Mouse (Mus musculus) liver, embryonic 11.5 days (tissue): ENCODE measurements around the gene Tut7. TPM values are rescaled to one million over a fixed set of nuclear protein-coding genes. Genes with fewer than 3 reads are reported as not detected.
"Not testable (repeated sequence)": the region's sequence is repeated elsewhere in the genome, so short reads cannot be mapped to it uniquely, and the experiment has no call there.

Source experiments
- ATAC-seq: fragments of 200-750 bp; cut with Nextera tagmentation; replicated peaks from 2 replicates; pipeline ENCODE4 v1.8.0; 2017; ENCODE audit warnings: moderate number of reproducible peaks, mild to moderate bottlenecking, moderate TSS enrichment, moderate library complexity; ENCODE audit not compliant: low FRiP score
- DNase-seq: peaks from one replicate; pipeline ENCODE4 v3.0.0-alpha.2; 2017; ENCODE audit warnings: low spot score
- H3K27ac ChIP-seq: fragments of 300-500 bp; sonication (generic); 2 replicates; pipeline ENCODE4 v1.5.1; 2014; ENCODE audit warnings: mild to moderate bottlenecking, low read depth, low read length, control low read depth
- H3K27me3 ChIP-seq: fragments of 300-500 bp; sonication (generic); replicated peaks from 2 replicates; pipeline ENCODE4 v1.6.1; 2014; ENCODE audit warnings: low read length, mixed read lengths; ENCODE audit not compliant: control insufficient read depth, insufficient read depth
- H3K36me3 ChIP-seq: fragments of 300-500 bp; sonication (generic); 2 replicates; pipeline ENCODE4 v1.6.1; 2014; ENCODE audit warnings: mild to moderate bottlenecking, low read length, moderate library complexity, mixed read lengths; ENCODE audit not compliant: control insufficient read depth, insufficient read depth
- H3K4me1 ChIP-seq: fragments of 300-500 bp; sonication (generic); replicated peaks from 2 replicates; pipeline ENCODE4 v1.6.1; 2014; ENCODE audit warnings: low read length, mixed read lengths; ENCODE audit not compliant: control insufficient read depth, insufficient read depth
- H3K4me2 ChIP-seq: fragments of 300-500 bp; sonication (generic); 2 replicates; pipeline ENCODE4 v1.6.1; 2014; ENCODE audit warnings: mild to moderate bottlenecking, control low read depth, moderate library complexity
- H3K4me3 ChIP-seq: fragments of 300-500 bp; sonication (generic); 2 replicates; pipeline ENCODE4 v1.5.1; 2014; ENCODE audit warnings: low read depth, low read length, control low read depth
- H3K9ac ChIP-seq: fragments of 300-500 bp; sonication (generic); 2 replicates; pipeline ENCODE4 v1.6.1; 2014; ENCODE audit warnings: low read depth, low read length, control low read depth
- H3K9me3 ChIP-seq: fragments of 300-500 bp; sonication (generic); 2 replicates; pipeline ENCODE4 v1.6.1; 2016; ENCODE audit warnings: low read length, inconsistent platforms, mixed read lengths; ENCODE audit not compliant: control insufficient read depth
- WGBS: fragments of 180-500 bp; shearing (Covaris S2); extraction: QIAGEN DNeasy Blood & Tissue Kit; methylation state at CpG from one replicate; pipeline ENCODE4 v1.1.7; 2014; 5-methylcytosine and 5-hydroxymethylcytosine counted together
- polyA plus RNA-seq: library from polyadenylated mRNA; unstranded; fragments of >200 nt; fragmentation: Nextera tagmentation; extraction: Ambion mirVana; gene quantifications from 2 replicates; pipeline ENCODE4 v1.2.1, GENCODE M21; 2014

Tut7 gene
- polyA plus RNA-seq, 1 experiment from 2014 or later: 68.2 TPM

GRCm38 (mm10) chr13:59722089-59722488 is 100.9 kb downstream of the Tut7 start:
- not testable (repeated sequence) for DNase-seq, H3K36me3 ChIP-seq, H3K27ac ChIP-seq, H3K9me3 ChIP-seq, H3K9ac ChIP-seq, H3K4me2 ChIP-seq, H3K4me3 ChIP-seq
- peaks cover 10% of the 10 kb centered on the region for H3K27me3 ChIP-seq
- WGBS: 68% methylated on average over 1 of the region's 1 CpGs
- peaks cover 19% of the 10 kb centered on the region for H3K4me1 ChIP-seq
- ATAC-seq: peak; percentile 53; the same call in 1 of the 2 replicates

Other genes starting within 250 kb of the Tut7 start
- gene Agtpbp1, start 237.9 kb downstream of the Tut7 start, polyA plus RNA-seq: 15.6 and 16.9 TPM in 2 replicates
- gene Naa35, start 237.9 kb downstream of the Tut7 start, polyA plus RNA-seq: 53.6 and 59.7 TPM in 2 replicates
- 87.9 and 96.5 TPM in 2 replicates for gene Golm1, start 147.3 kb downstream of the Tut7 start, polyA plus RNA-seq
- gene 4921517D22Rik, start 129.0 kb downstream of the Tut7 start, polyA plus RNA-seq: not detected in 2 replicates
- 0.06 and 0.11 TPM in 2 replicates for gene Spata31d1a, start 112.8 kb downstream of the Tut7 start, polyA plus RNA-seq
- not detected in 2 replicates for gene Spata31d1b, start 110.9 kb downstream of the Tut7 start, polyA plus RNA-seq
- not detected in 2 replicates for gene Spata31d1d, start 91.4 kb downstream of the Tut7 start, polyA plus RNA-seq
- gene 1700014D04Rik, start 76.4 kb downstream of the Tut7 start, polyA plus RNA-seq: not detected in 2 replicates
- 173 and 181 TPM in 2 replicates for gene Isca1, start 53.3 kb downstream of the Tut7 start, polyA plus RNA-seq
- not detected in 2 replicates for gene Gm49354, start 40.9 kb downstream of the Tut7 start, polyA plus RNA-seq